ENCODE assay signal across 14 mouse cellular contexts in the genomic region with DNA sequence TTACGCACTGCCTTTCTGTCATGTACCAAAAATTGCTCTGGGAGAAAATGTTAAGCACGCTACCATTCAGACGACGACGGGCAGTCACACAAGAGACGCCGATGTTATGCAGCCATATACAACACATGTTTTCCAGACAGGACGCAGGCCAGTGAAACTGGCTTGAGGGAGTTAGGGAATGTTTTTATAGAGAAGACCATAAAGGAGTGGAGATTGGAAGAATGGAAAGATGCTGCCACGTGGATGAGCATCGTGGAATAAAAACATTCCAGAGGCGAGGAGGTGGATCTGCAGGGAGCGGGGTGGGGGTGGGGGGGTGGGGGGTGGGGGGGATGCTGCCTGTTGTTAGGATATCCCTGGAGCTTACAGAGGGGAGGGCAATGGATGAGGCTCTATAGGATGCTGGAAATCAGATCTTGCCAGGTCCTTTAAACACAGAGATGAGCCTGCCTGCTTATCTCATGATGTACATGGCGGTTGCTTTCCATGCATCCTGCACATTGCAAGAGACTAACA.
DNase-seq lines count a peak whose midpoint lies in the region; ATAC-seq lines count a peak whose summit lies in the region.
"Had no signal": no experiment of that assay in that cellular context is flagged by ENCODE, and none has a peak within 500 bp of the region (broad histone marks: within the 10 kb centered on the region; RNA-seq: fewer than 3 reads in every experiment).

No protein-coding gene starts in this region.

- H3K4me2 ChIP-seq in embryonic facial prominence, embryonic 12.5 days (replicated peaks), result peak overlapping the region; percentile 4
- H3K4me2 ChIP-seq in limb, embryonic 11.5 days (ENCODE audit: low read depth, severe bottlenecking), result no peak overlapping the region
- H3K4me2 ChIP-seq in hindbrain, embryonic 12.5 days (replicated peaks), result no peak overlapping the region
- H3K4me2 ChIP-seq in midbrain, embryonic 16.5 days (ENCODE audit: low read length), result 0 out of 2 replicates have a peak overlapping the region, but pooled peaks have one; percentile 24

- H3K4me1 ChIP-seq in embryonic facial prominence, embryonic 12.5 days, result no peaks in the 10 kb centered on the region
- H3K4me1 ChIP-seq in embryonic facial prominence, embryonic 10.5 days, result peaks cover 8% of the 10 kb centered on the region; the same call in 1 of the 2 replicates
- no peaks in the 10 kb centered on the region for H3K4me1 ChIP-seq in limb, embryonic 11.5 days (ENCODE audit: control insufficient read depth, insufficient read depth, low read length)
- 0 out of 2 replicates have a peak, but pooled peaks cover 3% of the 10 kb centered on the region for H3K4me1 ChIP-seq in limb, embryonic 10.5 days
- peaks cover 15% of the 10 kb centered on the region for H3K4me1 ChIP-seq in hindbrain, embryonic 12.5 days
- peaks cover 19% of the 10 kb centered on the region for H3K4me1 ChIP-seq in midbrain, embryonic 16.5 days (ENCODE audit: control insufficient read depth, insufficient read depth, low read length)

- DNase-seq in embryonic facial prominence, embryonic 10.5 days (ENCODE audit: low spot score), result no peak
- DNase-seq in limb, embryonic 11.5 days (ENCODE audit: low spot score), result peak; percentile 25
- no peak for DNase-seq in limb, embryonic 10.5 days (ENCODE audit: low spot score)
- DNase-seq in gastrocnemius, postnatal 4 days (ENCODE audit: low spot score in 2 of 2), result no peak
- DNase-seq in yolk sac, embryonic 10.5 days (ENCODE audit: low spot score), result no peak
- DNase-seq: cerebellum, adult 9-10 months; heart, adult 2 months; spleen, adult 18-20 months had no signal

- no peaks in the 10 kb centered on the region for H3K27me3 ChIP-seq in embryonic facial prominence, embryonic 12.5 days
- no peaks in the 10 kb centered on the region for H3K27me3 ChIP-seq in embryonic facial prominence, embryonic 10.5 days (replicated peaks; ENCODE audit: low read depth, poor library complexity, severe bottlenecking)
- H3K27me3 ChIP-seq in limb, embryonic 11.5 days (ENCODE audit: control insufficient read depth, insufficient read depth, low read length), result no peaks in the 10 kb centered on the region
- no peaks in the 10 kb centered on the region for H3K27me3 ChIP-seq in limb, embryonic 10.5 days (ENCODE audit: low read depth, poor library complexity, severe bottlenecking)
- H3K27me3 ChIP-seq in hindbrain, embryonic 12.5 days, result no peaks in the 10 kb centered on the region
- no peaks in the 10 kb centered on the region for H3K27me3 ChIP-seq in midbrain, embryonic 16.5 days (ENCODE audit: control insufficient read depth, insufficient read depth, low read depth, low read length)

- 0 out of 2 replicates have a peak overlapping the region, but pooled peaks have one; percentile 0 for H3K27ac ChIP-seq in embryonic facial prominence, embryonic 12.5 days
- H3K27ac ChIP-seq in embryonic facial prominence, embryonic 10.5 days (replicated peaks), result no peak overlapping the region
- no peak overlapping the region for H3K27ac ChIP-seq in limb, embryonic 11.5 days (replicated peaks; ENCODE audit: low read depth, low read length)
- no peak overlapping the region for H3K27ac ChIP-seq in limb, embryonic 10.5 days
- H3K27ac ChIP-seq in hindbrain, embryonic 12.5 days, result peak overlapping the region; percentile 73; the same call in 1 of the 2 replicates
- peak overlapping the region; percentile 47; the same call in 1 of the 2 replicates for H3K27ac ChIP-seq in midbrain, embryonic 16.5 days (ENCODE audit: low read length)
- H3K27ac ChIP-seq: heart, adult 2 months; liver, embryonic 14.5 days had no signal

- no peak overlapping the region for H3K4me3 ChIP-seq in embryonic facial prominence, embryonic 12.5 days
- H3K4me3 ChIP-seq in embryonic facial prominence, embryonic 10.5 days, result no peak overlapping the region
- H3K4me3 ChIP-seq in limb, embryonic 11.5 days (ENCODE audit: low read depth, low read length), result no peak overlapping the region
- no peak overlapping the region for H3K4me3 ChIP-seq in limb, embryonic 10.5 days
- no peak overlapping the region for H3K4me3 ChIP-seq in hindbrain, embryonic 12.5 days
- H3K4me3 ChIP-seq in midbrain, embryonic 16.5 days (ENCODE audit: low read depth, low read length), result no peak overlapping the region
- H3K4me3 ChIP-seq: erythroblast, embryonic 14.5 days; heart, adult 2 months had no signal

- no peaks in the 10 kb centered on the region for H3K9me3 ChIP-seq in embryonic facial prominence, embryonic 12.5 days
- H3K9me3 ChIP-seq in embryonic facial prominence, embryonic 10.5 days, result no peaks in the 10 kb centered on the region
- H3K9me3 ChIP-seq in limb, embryonic 11.5 days (ENCODE audit: control insufficient read depth, low read length), result no peaks in the 10 kb centered on the region
- no peaks in the 10 kb centered on the region for H3K9me3 ChIP-seq in limb, embryonic 10.5 days (replicated peaks)
- H3K9me3 ChIP-seq in hindbrain, embryonic 12.5 days (replicated peaks), result no peaks in the 10 kb centered on the region
- no peaks in the 10 kb centered on the region for H3K9me3 ChIP-seq in midbrain, embryonic 16.5 days (replicated peaks; ENCODE audit: control insufficient read depth, low read length, poor library complexity, severe bottlenecking)

- ATAC-seq in embryonic facial prominence, embryonic 12.5 days (ENCODE audit: insufficient number of reproducible peaks, insufficient read depth, low FRiP score, low TSS enrichment), result no peak
- ATAC-seq in limb, embryonic 11.5 days (ENCODE audit: insufficient number of reproducible peaks, low FRiP score, low TSS enrichment, low read depth), result no peak
- ATAC-seq in hindbrain, embryonic 12.5 days (ENCODE audit: low FRiP score), result peak; percentile 38; the same call in 1 of the 2 replicates
- ATAC-seq in midbrain, embryonic 16.5 days, result no peak
- ATAC-seq: inflammation-experienced regulatory T-cells, adult 6 months had no signal

- 47% methylated on average over 13 of the region's 13 CpGs for WGBS in embryonic facial prominence, embryonic 12.5 days
- 59% methylated on average over 13 of the region's 13 CpGs for WGBS in embryonic facial prominence, embryonic 10.5 days
- 57% methylated on average over 13 of the region's 13 CpGs for WGBS in limb, embryonic 11.5 days
- WGBS in limb, embryonic 10.5 days, result 71% methylated on average over 13 of the region's 13 CpGs
- WGBS in hindbrain, embryonic 12.5 days, result 44% methylated on average over 13 of the region's 13 CpGs
- WGBS in midbrain, embryonic 16.5 days, result 37% methylated on average over 12 of the region's 13 CpGs

- no peaks in the 10 kb centered on the region for H3K36me3 ChIP-seq in embryonic facial prominence, embryonic 12.5 days
- H3K36me3 ChIP-seq in embryonic facial prominence, embryonic 10.5 days (replicated peaks), result no peaks in the 10 kb centered on the region
- no peaks in the 10 kb centered on the region for H3K36me3 ChIP-seq in limb, embryonic 11.5 days (ENCODE audit: control insufficient read depth, insufficient read depth, low read length)
- no peaks in the 10 kb centered on the region for H3K36me3 ChIP-seq in limb, embryonic 10.5 days
- H3K36me3 ChIP-seq in hindbrain, embryonic 12.5 days, result no peaks in the 10 kb centered on the region
- no peaks in the 10 kb centered on the region for H3K36me3 ChIP-seq in midbrain, embryonic 16.5 days (ENCODE audit: control insufficient read depth, insufficient read depth, low read length)

- no peak overlapping the region for H3K9ac ChIP-seq in embryonic facial prominence, embryonic 12.5 days
- H3K9ac ChIP-seq in limb, embryonic 11.5 days (ENCODE audit: low read length), result no peak overlapping the region
- 0 out of 2 replicates have a peak overlapping the region, but pooled peaks have one; percentile 27 for H3K9ac ChIP-seq in hindbrain, embryonic 12.5 days
- H3K9ac ChIP-seq in midbrain, embryonic 16.5 days (ENCODE audit: low read depth, low read length), result no peak overlapping the region; the same call in 1 of the 2 replicates
- H3K9ac ChIP-seq: liver, embryonic 14.5 days had no signal

Comparison
In these comparisons a context has a peak if more than half of its experiments do, and no peak if none do; other contexts are left out.
1. H3K27ac ChIP-seq: peak in embryonic facial prominence, embryonic 12.5 days (single experiment), hindbrain, embryonic 12.5 days (single experiment) and midbrain, embryonic 16.5 days (single experiment); none in embryonic facial prominence, embryonic 10.5 days (single experiment), limb, embryonic 11.5 days (single experiment) and limb, embryonic 10.5 days (single experiment).
2. H3K4me2 ChIP-seq: peak in embryonic facial prominence, embryonic 12.5 days (single experiment) and midbrain, embryonic 16.5 days (single experiment); none in limb, embryonic 11.5 days (single experiment) and hindbrain, embryonic 12.5 days (single experiment).